Mouse (Mus musculus) kidney, postnatal 10 days (tissue): ENCODE results near the gene Golga3.

Experiments used
- DNase-seq: peaks from one replicate; pipeline ENCODE4 v3.0.0; 2021; ENCODE audit warnings: mixed read lengths

Gene Golga3

GRCm38 (mm10) chr5:110176362-110177020, at the start of gene Golga3:
Gene Golga3, plus strand, starts transcription at chr5:110176701.
- DNase-seq = peak; percentile 97

GRCm38 (mm10) chr5:110135293-110136086, 41.0 kb upstream of the Golga3 start, which contains the start of gene Chfr:
Gene Chfr, plus strand, starts transcription at chr5:110135842.
- DNase-seq = peak; percentile 100

- DNase-seq = no peak
These were observed 40.4 kb upstream of the Golga3 start for GRCm38 (mm10) chr5:110136087-110136464.

GRCm38 (mm10) chr5:110137816-110138215, 38.7 kb upstream of the Golga3 start:
- no peak for DNase-seq

- no peak for DNase-seq
These were observed 37.2 kb upstream of the Golga3 start for GRCm38 (mm10) chr5:110139325-110139724.

GRCm38 (mm10) chr5:110140424-110140823, 36.1 kb upstream of the Golga3 start:
- no peak for DNase-seq

GRCm38 (mm10) chr5:110142309-110142708, 34.2 kb upstream of the Golga3 start:
- DNase-seq = no peak

GRCm38 (mm10) chr5:110143007-110143406, 33.5 kb upstream of the Golga3 start:
- peak; percentile 11 for DNase-seq

- DNase-seq = no peak
These were observed 7.1 kb upstream of the Golga3 start for GRCm38 (mm10) chr5:110169374-110169773.

- DNase-seq = no peak
These were observed 520 bp downstream of the Golga3 start for GRCm38 (mm10) chr5:110177021-110177420.

- no peak for DNase-seq
These were observed 2.1 kb downstream of the Golga3 start for GRCm38 (mm10) chr5:110178628-110179027.

GRCm38 (mm10) chr5:110181716-110182115, 5.2 kb downstream of the Golga3 start:
- no peak for DNase-seq

- no peak for DNase-seq
These were observed 26.8 kb downstream of the Golga3 start for GRCm38 (mm10) chr5:110203164-110203895.

- no peak for DNase-seq
These were observed 28.3 kb downstream of the Golga3 start for GRCm38 (mm10) chr5:110204777-110205176.

- DNase-seq = no peak
These were observed 34.8 kb downstream of the Golga3 start for GRCm38 (mm10) chr5:110211312-110211711.

- no peak for DNase-seq
These were observed 40.3 kb downstream of the Golga3 start for GRCm38 (mm10) chr5:110216780-110217179.

- no peak for DNase-seq
These were observed 43.8 kb downstream of the Golga3 start for GRCm38 (mm10) chr5:110220331-110220730.

- DNase-seq = no peak
These were observed 46.3 kb downstream of the Golga3 start for GRCm38 (mm10) chr5:110222757-110223156.

- no peak for DNase-seq
These were observed 48.6 kb downstream of the Golga3 start for GRCm38 (mm10) chr5:110225056-110225455.

GRCm38 (mm10) chr5:110227336-110227883, 50.9 kb downstream of the Golga3 start:
- no peak for DNase-seq

- no peak for DNase-seq
These were observed 53.9 kb downstream of the Golga3 start for GRCm38 (mm10) chr5:110230401-110230779.

GRCm38 (mm10) chr5:110230780-110231461, 54.4 kb downstream of the Golga3 start, which contains the start of gene Ankle2:
Gene Ankle2, plus strand, starts transcription at chr5:110231004.
- DNase-seq = peak; percentile 95
